Mouse (Mus musculus) spleen, postnatal 4 days (tissue): ENCODE data around the gene Ryr3.

ENCODE experiments used
- DNase-seq, 2 experiments: peaks; one replicate each; pipeline ENCODE4 v3.0.0; 2022; ENCODE audit warnings: low spot score in 2 of 2

The Ryr3 gene

DNA sequence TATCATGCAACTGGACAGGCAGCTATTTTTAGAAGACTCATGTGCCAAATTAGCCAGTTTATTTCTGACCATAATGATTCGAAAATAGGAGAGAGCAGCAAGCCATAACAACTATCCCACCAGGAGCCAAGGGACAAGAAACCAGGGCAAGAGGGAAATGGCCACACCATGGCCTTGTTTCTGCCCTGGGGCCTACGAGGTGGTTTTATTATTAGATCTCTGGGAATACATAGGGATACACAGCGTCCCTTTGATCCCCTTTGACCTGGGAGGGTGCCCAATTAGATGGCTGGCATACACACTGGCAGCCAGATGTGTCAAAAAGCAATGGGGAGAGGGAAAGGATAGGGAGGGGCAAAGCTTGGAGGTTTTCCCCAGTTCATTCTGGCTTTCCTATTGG lies 563.1 kb downstream of the Ryr3 start:
- no peak for DNase-seq

DNA sequence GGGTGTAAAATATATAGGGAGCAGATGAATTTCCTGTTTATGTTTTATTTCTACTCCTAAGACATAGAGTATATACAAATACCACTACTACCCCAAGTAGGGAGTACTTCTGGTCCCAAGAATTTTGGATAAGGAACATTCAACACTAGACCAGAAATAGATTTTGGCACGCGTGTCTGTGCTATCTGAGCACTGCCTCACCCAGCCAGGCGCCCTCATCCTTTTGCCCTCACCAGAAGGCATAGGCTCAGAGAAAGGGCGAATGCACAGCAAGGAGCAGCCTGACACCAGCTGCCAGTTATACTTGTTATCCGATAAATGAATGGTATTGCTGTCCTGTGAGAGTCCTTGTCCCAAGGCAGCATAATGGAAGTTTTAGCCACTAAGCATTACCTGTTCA lies 579.7 kb downstream of the Ryr3 start:
- DNase-seq, result no peak

DNA sequence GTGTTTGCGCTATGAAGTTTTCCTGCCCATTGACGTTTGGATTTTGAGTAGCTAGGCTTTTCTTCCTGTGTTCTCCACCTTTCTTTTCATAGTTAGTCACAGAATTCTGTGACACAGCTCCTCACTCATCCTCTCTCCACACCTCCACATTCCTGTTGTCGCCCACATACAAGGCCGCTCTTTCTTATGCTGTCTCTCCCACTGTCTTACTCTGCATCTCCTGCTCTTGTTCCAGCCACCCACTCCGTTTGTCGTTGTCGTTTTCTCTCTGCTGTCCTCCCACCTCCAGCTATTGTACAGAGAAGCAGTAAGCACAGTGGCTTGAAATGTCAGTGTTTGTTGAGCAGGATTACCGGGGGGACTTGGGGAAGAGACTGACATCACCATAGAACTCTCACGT lies 584.4 kb downstream of the Ryr3 start:
- DNase-seq, result no peak

DNA sequence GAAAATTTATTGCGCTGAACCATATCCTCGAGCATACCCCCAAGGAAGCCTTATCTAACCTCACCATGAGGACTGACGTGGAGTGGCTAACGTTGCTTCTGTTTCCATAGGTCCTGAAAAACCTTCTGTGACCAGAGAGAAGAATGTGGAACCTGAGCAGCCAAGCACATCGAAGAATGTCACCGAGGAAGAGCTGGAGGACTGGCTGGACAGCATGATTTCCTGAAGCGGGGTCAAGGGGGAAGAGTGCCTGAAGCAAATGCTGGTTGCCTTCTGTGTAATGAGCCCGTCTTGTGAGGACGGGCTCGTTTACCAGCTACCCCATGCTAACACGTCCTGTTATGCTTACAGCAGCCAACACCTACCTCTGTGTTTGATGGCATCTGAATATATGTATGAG lies 586.2 kb downstream of the Ryr3 start:
- DNase-seq, result no peak

DNA sequence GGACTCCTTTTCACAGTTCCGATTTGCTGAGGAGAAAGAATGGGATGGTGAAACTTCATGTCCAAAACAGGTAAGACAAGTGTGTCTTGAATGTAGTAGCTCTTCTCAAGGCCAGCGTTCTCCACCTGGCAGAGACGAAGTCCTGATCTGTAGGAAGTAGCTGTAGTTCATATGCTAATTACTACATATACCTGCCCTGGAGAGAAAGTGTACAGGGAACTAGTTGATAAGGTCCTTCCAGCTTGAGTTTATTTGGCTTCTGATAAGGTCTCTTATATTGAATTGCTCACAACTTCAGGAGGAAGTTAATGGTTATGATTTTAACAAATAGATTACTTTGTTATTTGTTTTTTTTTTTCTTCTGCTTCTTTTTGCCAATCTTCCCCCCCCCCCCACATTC lies 591.7 kb downstream of the Ryr3 start:
- DNase-seq, result no peak

DNA sequence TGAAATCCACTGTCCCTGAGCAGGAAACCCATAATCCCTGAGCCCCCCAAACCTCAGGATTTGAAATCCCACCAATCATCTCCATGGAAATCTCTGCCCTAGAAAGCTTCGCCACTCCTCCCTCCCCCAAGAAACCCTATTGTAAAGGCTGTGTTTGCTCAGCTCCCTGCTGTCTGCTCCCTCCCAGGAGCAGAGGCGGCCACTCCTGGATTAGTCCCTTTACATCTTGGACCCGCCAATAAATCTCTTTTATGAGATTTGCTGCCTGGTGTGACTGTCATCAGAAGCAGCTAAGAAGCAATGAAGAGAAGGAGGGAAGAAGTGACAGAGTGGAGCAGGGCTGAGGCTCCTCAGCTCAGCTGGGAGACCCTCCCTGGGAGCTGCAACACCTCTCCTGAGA lies 599.7 kb downstream of the Ryr3 start:
- no peak for DNase-seq

DNA sequence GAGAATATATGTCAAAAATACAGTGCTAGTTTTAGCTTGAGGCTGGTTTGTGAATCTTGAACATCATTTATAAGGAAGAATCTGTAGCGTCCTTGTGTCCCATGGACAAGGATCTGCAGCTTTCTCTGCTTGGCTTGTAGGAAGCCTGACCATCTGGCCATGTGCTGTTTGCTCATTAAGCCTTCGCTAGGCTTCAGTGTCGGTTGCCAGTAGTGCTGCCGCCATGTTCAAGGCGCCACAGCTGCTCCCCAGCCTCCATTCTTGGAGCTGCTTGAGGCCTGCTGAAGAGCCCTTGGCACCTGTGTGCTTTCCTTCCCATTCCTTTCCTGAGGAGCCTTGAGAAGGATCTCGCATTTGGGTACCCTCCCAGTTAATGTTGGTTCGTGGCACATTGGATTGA lies 602.5 kb downstream of the Ryr3 start:
- DNase-seq, result no peak

DNA sequence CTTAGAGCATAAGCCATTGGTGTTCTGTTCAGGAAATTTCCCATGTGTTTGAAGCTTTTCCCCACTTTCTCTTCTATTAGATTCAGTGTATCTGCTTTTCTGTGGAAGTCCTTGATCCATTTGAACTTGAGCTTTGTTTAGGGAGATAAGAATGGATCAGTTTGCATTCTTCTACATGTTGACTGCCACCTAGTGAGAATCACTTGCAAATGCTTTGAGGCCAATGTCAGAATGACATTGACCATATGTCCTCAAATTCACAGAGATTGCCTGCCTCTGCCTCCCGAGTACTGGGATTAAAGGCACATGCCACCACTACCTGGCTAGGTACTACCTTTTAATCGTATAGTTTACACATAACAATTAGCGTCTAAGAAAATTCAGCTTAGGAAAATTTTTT lies 604.3 kb downstream of the Ryr3 start:
- no peak for DNase-seq

DNA sequence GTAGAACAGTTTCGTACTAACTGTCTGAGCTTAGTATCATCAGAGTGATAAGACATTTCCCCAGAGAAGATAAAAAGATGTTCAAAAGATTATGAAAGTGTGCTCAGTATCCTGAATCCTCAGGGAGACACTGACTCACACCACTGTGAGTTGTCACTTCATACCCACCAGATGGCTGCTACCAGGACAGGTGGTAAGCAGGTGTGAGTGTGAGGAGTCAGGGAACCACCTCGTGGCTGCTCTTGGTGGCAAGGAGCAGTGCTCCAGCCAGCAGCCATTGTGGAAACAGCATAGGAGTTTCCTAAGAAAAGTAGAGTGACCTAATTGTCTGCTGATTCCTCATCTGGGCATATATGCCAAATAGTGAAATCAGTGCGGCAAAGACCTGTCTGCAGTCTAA lies 610.4 kb downstream of the Ryr3 start:
- DNase-seq, result no peak

DNA sequence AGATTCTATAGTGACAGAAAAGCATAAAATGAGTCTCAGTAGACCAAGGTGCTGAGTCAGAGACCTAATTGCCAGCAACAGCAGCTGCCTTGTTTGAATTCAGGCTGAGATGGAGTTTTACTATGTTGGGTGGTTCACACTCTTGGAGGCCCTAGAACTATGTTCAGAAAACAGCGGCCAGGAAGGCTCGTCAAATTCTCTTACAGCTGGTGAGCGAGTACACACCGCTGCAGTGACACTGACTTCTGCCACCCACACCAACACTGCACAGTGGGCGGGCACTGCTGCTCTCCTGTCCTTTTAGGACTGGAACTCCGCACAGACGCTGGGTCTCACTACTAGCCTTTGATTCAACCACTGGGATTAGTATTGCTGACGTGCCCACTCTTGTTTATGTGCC lies 614.4 kb downstream of the Ryr3 start:
- no peak for DNase-seq

DNA sequence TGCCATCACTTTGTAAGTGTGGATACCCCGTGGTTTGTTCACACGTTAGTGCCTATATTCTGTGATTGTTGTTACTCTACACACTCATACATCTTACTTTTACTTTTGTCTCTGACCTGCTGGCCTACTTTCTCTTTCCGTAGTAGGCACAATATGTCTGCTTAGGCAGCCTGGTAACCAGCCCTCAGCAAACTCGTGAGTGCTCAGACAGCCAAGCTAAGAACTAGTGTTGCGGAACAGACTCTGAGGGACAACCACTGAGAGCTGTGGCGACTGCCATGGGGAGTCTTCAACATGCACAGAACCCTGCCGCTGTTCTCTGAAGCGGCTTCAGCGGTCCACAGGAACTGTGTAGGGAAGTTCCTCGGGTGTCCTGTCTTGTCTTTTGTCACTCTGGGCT lies 616.7 kb downstream of the Ryr3 start:
- no peak for DNase-seq

DNA sequence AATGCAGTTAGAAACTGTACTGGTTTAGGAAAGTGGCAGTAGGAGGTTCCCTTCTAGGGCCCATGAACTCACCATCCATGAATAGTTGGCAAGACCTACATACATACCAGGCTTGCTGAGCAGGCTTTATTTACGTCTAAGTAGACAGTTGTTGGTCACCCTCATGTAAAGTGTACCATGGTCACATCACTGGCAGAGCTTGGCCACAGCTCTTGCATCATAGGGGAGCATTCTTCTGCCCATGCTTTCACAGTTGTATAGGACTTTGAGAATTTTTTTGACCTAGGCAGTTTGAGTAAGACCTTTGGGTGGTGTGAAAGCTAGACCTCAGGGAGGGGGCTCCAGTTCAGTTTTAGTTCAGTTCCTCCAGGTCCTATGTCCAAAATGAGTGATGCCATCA lies 619.8 kb downstream of the Ryr3 start:
- DNase-seq, result no peak

DNA sequence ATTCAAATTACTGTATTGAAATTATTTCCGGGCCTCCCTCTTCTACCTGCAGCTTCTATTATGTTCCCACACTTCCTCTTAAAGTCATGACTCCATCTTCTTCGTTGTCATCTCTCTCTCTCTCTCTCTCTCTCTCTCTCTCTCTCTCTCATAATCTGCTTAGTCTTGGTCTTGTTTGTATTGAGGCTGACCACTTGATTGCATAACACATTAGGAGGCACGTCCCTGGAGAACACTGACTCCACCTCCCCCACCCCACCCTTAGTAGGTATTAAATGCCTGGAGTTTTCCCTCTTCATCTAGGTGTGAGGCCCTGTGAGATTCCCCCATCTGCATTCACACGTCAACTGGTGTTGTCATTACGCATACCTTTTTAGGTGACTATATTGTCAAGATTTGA lies 620.5 kb downstream of the Ryr3 start:
- DNase-seq, result no peak

DNA sequence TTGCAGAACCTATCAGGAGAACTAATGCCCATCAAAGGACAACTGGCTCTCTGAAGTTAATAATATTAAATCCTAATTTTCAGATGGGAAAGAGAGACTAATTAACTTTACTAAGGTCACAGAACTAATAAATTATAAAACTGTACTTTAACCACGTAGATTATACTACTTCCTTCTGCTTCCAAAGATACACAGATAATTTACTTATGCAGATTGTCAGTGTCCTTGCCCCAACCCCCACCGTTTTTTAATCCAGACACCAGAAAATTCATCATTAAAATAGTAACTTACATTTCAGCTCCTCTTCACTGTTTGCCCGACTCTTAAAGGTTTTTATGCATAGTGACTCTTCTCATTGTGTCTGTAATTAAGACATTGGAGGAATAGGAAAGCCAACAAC lies 621.1 kb downstream of the Ryr3 start:
- no peak for DNase-seq

DNA sequence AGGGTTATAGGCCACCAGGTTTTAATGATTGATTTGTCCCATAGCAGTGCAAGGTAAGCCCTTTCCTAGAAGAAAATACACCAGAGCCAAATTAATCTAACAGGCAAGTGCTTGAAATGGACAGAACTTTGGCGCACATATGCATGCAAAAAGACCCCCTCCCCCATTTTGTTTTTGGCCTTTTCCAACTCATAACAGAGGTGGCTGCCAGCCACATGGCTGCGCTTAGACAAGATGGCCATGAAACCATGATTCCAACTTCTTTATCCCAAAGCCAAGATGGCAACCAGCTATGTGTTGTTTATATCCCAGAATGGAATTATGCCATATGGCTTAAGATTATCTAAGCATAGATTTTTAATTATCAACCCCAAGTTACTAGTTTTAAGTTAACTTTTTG lies 623.1 kb downstream of the Ryr3 start:
- DNase-seq, result no peak

DNA sequence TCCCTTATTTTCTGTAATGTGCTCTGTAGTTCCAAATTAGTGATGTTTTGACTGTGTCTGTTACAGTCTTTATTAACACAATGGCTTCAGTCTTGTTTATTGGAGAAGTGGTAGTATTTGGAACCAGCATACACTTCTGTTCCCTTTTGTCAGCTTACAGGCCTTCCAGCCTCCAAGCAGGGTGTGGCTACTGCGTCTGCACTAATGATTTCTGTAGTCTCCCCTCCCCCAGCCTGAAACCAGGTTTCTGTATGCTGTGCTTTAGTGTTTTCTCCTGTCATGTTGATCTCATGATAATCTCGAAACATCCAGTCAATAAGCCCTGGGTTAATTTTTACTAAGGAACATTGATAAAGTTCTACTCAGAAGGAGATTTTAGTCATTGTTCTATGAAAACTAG lies 623.6 kb downstream of the Ryr3 start:
- no peak for DNase-seq

DNA sequence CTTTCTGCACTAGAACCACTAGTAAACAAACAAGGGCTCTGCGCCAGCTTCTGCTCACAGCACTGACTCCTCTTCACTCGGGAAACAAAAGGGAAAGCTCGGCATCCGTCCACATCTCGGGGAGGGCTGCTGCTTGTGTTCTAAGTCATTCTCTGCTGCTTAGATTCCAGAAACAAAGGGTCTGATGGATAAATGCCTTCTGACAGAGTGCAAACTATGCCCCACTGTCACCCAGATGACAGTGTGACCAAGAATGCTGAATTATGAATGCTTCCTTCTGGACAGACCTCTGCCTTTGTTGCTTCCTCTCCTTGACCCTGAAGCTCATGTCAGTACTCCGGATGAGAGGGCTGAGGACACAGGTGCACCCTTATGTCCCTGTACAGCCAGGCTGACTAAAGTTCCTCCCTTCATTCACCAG lies 625.4 kb downstream of the Ryr3 start:
- DNase-seq, result no peak

DNA sequence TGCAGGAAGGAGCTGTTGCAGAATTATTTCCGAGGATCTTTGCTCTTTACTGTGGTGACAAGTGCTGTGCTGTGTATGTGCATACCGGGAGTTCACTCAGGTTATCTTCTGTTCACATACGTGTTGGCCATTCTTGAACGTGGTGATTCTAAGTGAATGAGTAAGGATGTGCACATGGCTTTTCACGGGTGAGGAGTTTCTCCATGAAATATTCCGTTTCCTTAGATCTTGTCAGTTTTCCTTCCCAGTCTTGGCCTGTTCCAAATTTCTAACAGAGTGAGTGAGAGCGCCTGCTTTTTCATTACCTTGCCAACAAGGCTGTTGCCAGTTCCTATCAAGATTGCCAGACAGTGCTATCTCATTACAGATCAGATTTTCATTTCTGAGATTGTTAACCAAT lies 625.9 kb downstream of the Ryr3 start:
- DNase-seq, result no peak
